Mouse (Mus musculus) left cerebral cortex, postnatal 14 days (tissue): Measurements from ENCODE around the gene Rnd2. TPM values are rescaled to one million over a fixed set of nuclear protein-coding genes. Genes with fewer than 3 reads are reported as not detected.

ENCODE experiments used
- DNase-seq, 2 experiments: peaks; one replicate each; pipeline ENCODE4 v3.0.0; 2021 to 2022; ENCODE audit warnings: low spot score in 2 of 2, mixed read lengths in 1 of 2
- intact Hi-C: fragments of 180-260 bp; cut with DNase I; formaldehyde crosslinking; loops from one replicate; pipeline ENCODE4 v1.15.1; 2025
- microRNA-seq, 2 experiments: library from miRNA; unstranded; fragments of <30 nt; microRNA quantifications; one replicate each; pipeline ENCODE4 v1.2.0; 2022
- total RNA-seq, 2 experiments: library from RNA; stranded (reverse); gene quantifications; 2 replicates each; pipeline ENCODE4 v1.2.3; 2021

Gene Rnd2
- total RNA-seq, 2 experiments from 2014 or later, result 148 to 154 TPM

DNA sequence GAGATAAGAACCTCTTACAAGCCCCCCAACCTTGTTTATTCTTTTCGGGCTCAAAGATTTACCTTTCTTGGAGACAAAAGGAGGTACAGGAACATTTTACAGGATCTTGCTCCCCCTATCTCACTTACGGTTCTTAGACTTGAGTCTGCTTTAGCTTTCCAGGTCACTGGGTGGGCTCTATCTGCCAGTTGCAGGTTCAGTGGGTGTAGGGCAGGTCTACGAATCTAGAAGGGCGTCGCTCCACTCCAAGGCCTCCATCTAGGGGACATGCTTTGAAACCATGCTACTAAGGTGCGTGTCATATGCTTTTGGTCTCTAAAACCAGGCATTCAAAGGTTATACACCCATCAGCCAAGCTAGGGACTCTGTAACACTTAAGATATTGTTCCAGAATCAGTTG lies 19.4 kb downstream of the Rnd2 start:
- DNase-seq, result no peak
- intact Hi-C loops, result no loop called here

DNA sequence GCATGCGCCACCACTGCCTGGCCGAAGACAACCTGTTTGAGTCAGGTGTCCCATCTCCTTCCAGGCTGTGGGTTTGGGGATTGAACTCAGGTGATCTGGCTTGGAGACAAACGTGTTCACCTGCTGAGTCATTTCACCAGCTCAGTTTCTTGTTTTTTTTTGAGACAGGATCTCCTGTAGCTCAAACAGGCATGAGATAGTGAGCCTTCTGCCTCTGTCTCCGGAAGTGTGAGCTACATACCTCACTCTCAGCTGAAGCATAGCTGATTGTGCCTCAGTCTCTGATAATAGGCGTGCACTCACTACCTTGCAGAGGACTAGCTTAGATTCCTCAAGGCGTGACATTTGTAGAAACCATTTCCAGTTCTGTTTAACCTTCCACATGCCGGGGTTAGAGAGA lies 20.0 kb downstream of the Rnd2 start:
- intact Hi-C loops, result no loop called here
- DNase-seq, result no peak

DNA sequence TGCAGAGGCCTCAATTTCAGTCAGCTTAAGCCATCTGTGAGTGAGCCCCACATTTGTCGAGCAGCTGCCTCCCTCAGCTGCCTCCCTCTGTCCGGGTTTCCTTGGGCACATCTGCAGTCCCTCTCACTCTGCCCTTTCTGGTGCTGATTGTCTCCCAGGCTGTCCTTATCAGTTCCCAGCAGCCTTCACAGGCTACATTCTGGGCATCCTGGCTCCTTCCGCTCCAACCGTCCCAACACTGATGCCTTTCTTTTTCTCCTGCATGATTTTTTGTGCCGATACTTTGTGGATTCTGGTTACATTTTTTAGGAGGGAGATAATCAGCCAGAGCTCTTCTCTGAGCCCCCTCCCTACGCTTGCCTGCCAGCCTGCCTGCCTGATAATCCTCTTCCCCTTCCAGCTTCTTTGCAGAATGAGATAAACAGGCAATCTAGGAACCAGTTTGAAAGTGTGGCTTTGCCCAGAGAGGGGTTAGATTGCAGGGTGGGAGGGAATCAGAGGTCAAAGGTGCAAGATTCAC lies 20.8 kb downstream of the Rnd2 start:
- intact Hi-C loops, result no loop called here
- no peak for DNase-seq

- no peak for DNase-seq
- intact Hi-C loops, result no loop called here
Observed at GRCm38 (mm10) chr11:101486126-101486525, 21.3 kb downstream of the Rnd2 start.

DNA sequence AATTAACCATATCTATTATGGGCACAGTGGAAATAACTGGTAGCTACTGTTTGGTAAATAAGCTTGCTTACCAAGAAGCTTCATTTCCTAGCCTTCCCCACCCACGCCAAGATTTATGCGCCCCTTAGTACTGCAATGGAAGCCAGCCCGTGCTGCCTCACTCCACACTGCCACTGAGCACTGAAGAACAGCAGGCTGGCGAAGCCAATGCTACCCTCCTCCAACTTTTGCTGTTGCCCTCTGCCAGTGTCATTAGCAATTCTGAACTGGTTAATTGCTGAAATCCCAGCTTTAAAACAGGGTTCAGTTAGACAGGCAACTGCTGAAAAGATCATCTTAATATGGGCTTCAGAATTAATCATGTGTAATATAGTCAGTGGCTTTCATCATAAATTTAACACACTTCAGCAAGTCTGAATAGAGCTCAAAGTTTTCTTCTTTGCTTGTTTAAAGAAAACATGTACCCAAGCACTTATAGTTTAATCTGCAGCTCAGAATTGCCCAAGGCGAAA lies 41.5 kb downstream of the Rnd2 start:
- no peak for DNase-seq
- intact Hi-C loops, result no loop called here

GRCm38 (mm10) chr11:101507090-101507489 lies 42.3 kb downstream of the Rnd2 start:
- no peak for DNase-seq
- intact Hi-C loops, result no loop called here

GRCm38 (mm10) chr11:101518937-101519336 lies 54.1 kb downstream of the Rnd2 start:
- DNase-seq, result peak in 1 of 2 experiments; percentile 12
- intact Hi-C loops, result loop anchor here (5.0 kb wide), 1 partner anchor 52 kb away; the partner anchor contains the start of gene Vat1

DNA sequence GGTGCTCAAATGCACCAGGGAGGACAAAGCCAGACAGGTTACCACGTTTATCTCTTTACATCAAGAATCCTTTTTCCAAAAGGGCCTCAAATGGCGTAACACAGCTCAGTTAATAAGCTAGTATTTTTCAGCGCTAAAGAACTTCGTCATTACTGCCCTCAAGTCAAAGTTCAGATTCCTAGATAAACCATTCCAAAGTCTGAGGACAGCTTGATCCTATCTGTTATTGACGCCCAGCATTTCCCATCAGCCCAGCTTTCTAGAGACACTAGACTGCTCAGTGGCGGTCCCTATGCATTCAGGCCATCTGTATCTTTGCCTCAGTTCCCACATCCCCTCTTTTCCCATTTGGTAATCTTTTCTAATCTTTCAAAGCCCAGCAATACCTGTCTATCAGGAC lies 54.6 kb downstream of the Rnd2 start:
- intact Hi-C loops, result loop anchor here (5.0 kb wide), 1 partner anchor 52 kb away; the partner anchor contains the start of gene Vat1
- DNase-seq, result no peak

Small RNAs within 50 kb of the gene (microRNA-seq; reads per million reads assigned to microRNA genes)
- 0 to 1.8 reads per million in 2 experiments for gene Mir6929

Other genes starting within 250 kb of the Rnd2 start
- gene Ezh1, start 238.5 kb upstream of the Rnd2 start, total RNA-seq, result 10 to 100 TPM; 32.4 TPM
- 10 to 100 TPM; 40.4 to 44.7 TPM for gene Ramp2, start 219.0 kb upstream of the Rnd2 start, total RNA-seq
- gene Vps25, start 211.3 kb upstream of the Rnd2 start, total RNA-seq, result 10 to 100 TPM; 74.6 to 86.7 TPM
- gene Wnk4, start 204.4 kb upstream of the Rnd2 start, total RNA-seq, result 1 to 10 TPM; 4.7 to 5.7 TPM
- gene Cntd1, start 186.0 kb upstream of the Rnd2 start, total RNA-seq, result under 1 TPM; 0.27 to 0.59 TPM
- gene Coa3, start 185.9 kb upstream of the Rnd2 start, total RNA-seq, result 100 to 1,000 TPM in 1 of 2 experiments, 10 to 100 TPM in 1; 97.6 to 101 TPM
- gene Becn1, start 162.7 kb upstream of the Rnd2 start, total RNA-seq, result 100 to 1,000 TPM; 198 to 207 TPM
- gene Psme3, start 148.8 kb upstream of the Rnd2 start, total RNA-seq, result 100 to 1,000 TPM in 1 of 2 experiments, 10 to 100 TPM in 1; 99.8 to 111 TPM
- 1 to 10 TPM; 3.4 to 5.4 TPM for gene Aoc2, start 139.9 kb upstream of the Rnd2 start, total RNA-seq
- gene Aoc3, start 134.4 kb upstream of the Rnd2 start, total RNA-seq, result 1 to 10 TPM; 1.8 to 2.9 TPM
- not detected for gene G6pc, start 97.4 kb upstream of the Rnd2 start, total RNA-seq
- gene Aarsd1, start 47.4 kb upstream of the Rnd2 start, total RNA-seq, result 10 to 100 TPM; 33.4 to 42.2 TPM
- 1 to 10 TPM; 4.5 to 9.7 TPM for gene Gm27029, start 40.2 kb upstream of the Rnd2 start, total RNA-seq
- gene Rundc1, start 39.9 kb upstream of the Rnd2 start, total RNA-seq, result 10 to 100 TPM; 31.1 to 32.6 TPM
- gene Ptges3l, start 39.7 kb upstream of the Rnd2 start, total RNA-seq, result 1 to 10 TPM; 2.8 to 5.7 TPM
- 10 to 100 TPM; 41.0 to 43.6 TPM for gene Rpl27, start 22.7 kb upstream of the Rnd2 start, total RNA-seq
- 1 to 10 TPM in 1 of 2 experiments, under 1 TPM in 1; 0.97 to 2.6 TPM for gene Ifi35, start 16.6 kb upstream of the Rnd2 start, total RNA-seq
- 10 to 100 TPM; 36.4 to 44.8 TPM for gene Vat1, start 1.2 kb downstream of the Rnd2 start, total RNA-seq
- gene Brca1, start 87.0 kb downstream of the Rnd2 start, total RNA-seq, result 1 to 10 TPM; 1.4 to 2.0 TPM
- gene Nbr1, start 87.2 kb downstream of the Rnd2 start, total RNA-seq, result 100 to 1,000 TPM; 115 to 116 TPM
- gene Tmem106a, start 117.2 kb downstream of the Rnd2 start, total RNA-seq, result 1 to 10 TPM; 1.3 to 2.0 TPM
- not detected for gene Gm11634, start 134.3 kb downstream of the Rnd2 start, total RNA-seq
- gene Rdm1, start 162.2 kb downstream of the Rnd2 start, total RNA-seq, result 1 to 10 TPM; 4.3 to 4.9 TPM
- 10 to 100 TPM; 23.2 to 39.8 TPM for gene Arl4d, start 200.5 kb downstream of the Rnd2 start, total RNA-seq